Mouse (Mus musculus): ENCODE measurements at regions not wholly inside any gene's neighbourhood (a gene's known extent, or its start where the extent isn't known, plus 50 kb on each side); places are given as distances from the start of the nearest gene placed in this dataset.

- TF ChIP-seq CTCF (conservative IDR thresholded peaks at IDR 0.05; ENCODE audit: low read length): no peak
- TF ChIP-seq NANOG (IDR thresholded peaks at IDR 0.05; ENCODE audit: borderline replicate concordance, low read length): no peak
Measured at GRCm38 (mm10) chr3:52924631-52925030, 92.4 kb downstream of the Cog6 start.
